Mouse (Mus musculus): ENCODE measurements around the gene Mpv17. TPM values are rescaled to one million over a fixed set of nuclear protein-coding genes. Genes with fewer than 3 reads are reported as not detected.
A peak's percentile ranks its signal among the peaks of the same experiment; 100 is the strongest.

The Mpv17 gene
- total RNA-seq, 2 experiments from 2014 or later, result 16.9 to 24.2 TPM

- TF ChIP-seq CTCF (IDR thresholded peaks at IDR 0.05), result no peak
- DNase-seq, result no peak
- H3K4me3 ChIP-seq, result no peak overlapping the region
- no peak overlapping the region for H3K27ac ChIP-seq
- intact Hi-C loops (cut with DNase I), result no loop called here
Observed at GRCm38 (mm10) chr5:31195671-31196070, 41.6 kb upstream of the Mpv17 start.

- no peak for TF ChIP-seq CTCF (IDR thresholded peaks at IDR 0.05)
- intact Hi-C loops (cut with DNase I), result no loop called here
- no peak overlapping the region for H3K27ac ChIP-seq
- no peak for DNase-seq
- peak overlapping the region; percentile 81 for H3K4me3 ChIP-seq
Observed at GRCm38 (mm10) chr5:31194486-31195485, 40.7 kb upstream of the Mpv17 start.

GRCm38 (mm10) chr5:31193631-31194281, 39.7 kb upstream of the Mpv17 start:
- intact Hi-C loops (cut with DNase I), result no loop called here
- TF ChIP-seq CTCF (IDR thresholded peaks at IDR 0.05), result no peak
- Histone ChIP-seq H3K27ac (peak overlapping the region; percentile 93), H3K4me3 (peak overlapping the region; percentile 81)
- DNase-seq, result no peak

GRCm38 (mm10) chr5:31192939-31193630, 39.0 kb upstream of the Mpv17 start, which contains the start of the genes Snx17 and Eif2b4:
Snx17 (plus strand) TSS chr5:31193227.
Eif2b4 (minus strand) TSS chr5:31193430.
- DNase-seq, result peak; percentile 99
- intact Hi-C loops (cut with DNase I), result no loop called here
- Histone ChIP-seq H3K4me3 (peak within 1 kb of the TSS; percentile 81), H3K27ac (peak within 1 kb of the TSS; percentile 93)
- TF ChIP-seq CTCF (IDR thresholded peaks at IDR 0.05), result peak; percentile 66

- TF ChIP-seq CTCF (IDR thresholded peaks at IDR 0.05), result no peak
- Histone ChIP-seq H3K4me3 (peak overlapping the region; percentile 81), H3K27ac (peak overlapping the region; percentile 93)
- peak; percentile 88 for DNase-seq
- intact Hi-C loops (cut with DNase I), result no loop called here
Observed at GRCm38 (mm10) chr5:31192045-31192938, 38.2 kb upstream of the Mpv17 start.

- no peak for TF ChIP-seq CTCF (IDR thresholded peaks at IDR 0.05)
- H3K27ac ChIP-seq, result no peak overlapping the region
- no peak for DNase-seq
- intact Hi-C loops (cut with DNase I), result no loop called here
- no peak overlapping the region for H3K4me3 ChIP-seq
Observed at GRCm38 (mm10) chr5:31190201-31190600, 36.1 kb upstream of the Mpv17 start.

- Histone ChIP-seq H3K4me3 (no peak overlapping the region), H3K27ac (no peak overlapping the region)
- intact Hi-C loops (cut with DNase I), result no loop called here
- no peak for DNase-seq
- TF ChIP-seq CTCF (IDR thresholded peaks at IDR 0.05), result peak; percentile 42; the same call in 1 of the 2 replicates
Observed at GRCm38 (mm10) chr5:31188223-31188840, 34.3 kb upstream of the Mpv17 start.

- no peak for DNase-seq
- Histone ChIP-seq H3K4me3 (no peak overlapping the region), H3K27ac (no peak overlapping the region)
- TF ChIP-seq CTCF (IDR thresholded peaks at IDR 0.05), result no peak
- intact Hi-C loops (cut with DNase I), result loop anchor here (5.0 kb wide), 1 partner anchor 39 kb away; the partner anchor contains the start of gene Ppm1g
Observed at GRCm38 (mm10) chr5:31183678-31184077, 29.6 kb upstream of the Mpv17 start.

GRCm38 (mm10) chr5:31181183-31181770, 27.2 kb upstream of the Mpv17 start:
- Histone ChIP-seq H3K4me3 (no peak overlapping the region), H3K27ac (peak overlapping the region; percentile 97; the same call in 1 of the 2 replicates)

GRCm38 (mm10) chr5:31179766-31180630, 25.9 kb upstream of the Mpv17 start, which contains the start of the genes Gm29609 and Gtf3c2:
Gm29609 (minus strand) TSS chr5:31179911.
Gtf3c2 (minus strand) TSS chr5:31180144.
- H3K4me3 ChIP-seq, result peak within 1 kb of the TSS; percentile 91
- peak; percentile 93 for DNase-seq
- peak within 1 kb of the TSS; percentile 97 for H3K27ac ChIP-seq
- intact Hi-C loops (cut with DNase I), result loop anchor here (2.0 to 5.0 kb wide), 2 partner anchors 25 to 42 kb away; partner anchors contain the start of genes Mpv17 and Ppm1g
- peak; percentile 8; the same call in 1 of the 2 replicates for TF ChIP-seq CTCF (IDR thresholded peaks at IDR 0.05)

More at GRCm38 (mm10) chr5:31181183-31181770, 27.2 kb upstream of the Mpv17 start:
- no peak for DNase-seq
- intact Hi-C loops (cut with DNase I), result loop anchor here (5.0 kb wide), 1 partner anchor 41 kb away; the partner anchor contains the start of gene Ppm1g
- TF ChIP-seq CTCF (IDR thresholded peaks at IDR 0.05), result no peak
